Mouse (Mus musculus) left cerebral cortex, postnatal 25 days (tissue): Measurements from ENCODE around the gene Copb2. TPM values are rescaled to one million over a fixed set of nuclear protein-coding genes. Genes with fewer than 3 reads are reported as not detected.

Source experiments
- DNase-seq, 2 experiments: peaks; one replicate each; pipeline ENCODE4 v3.0.0; 2022; ENCODE audit warnings: low spot score in 2 of 2, mixed read lengths in 1 of 2
- intact Hi-C: fragments of 180-260 bp; cut with DNase I; formaldehyde crosslinking; loops from one replicate; pipeline ENCODE4 v1.15.1; 2025
- total RNA-seq, 2 experiments: library from RNA; stranded (reverse); gene quantifications; 2 replicates each; pipeline ENCODE4 v1.2.3; 2021

Copb2 gene
- total RNA-seq, 2 experiments from 2014 or later, result 86.0 to 86.2 TPM

- intact Hi-C loops, result no loop called here
- DNase-seq, result no peak
Observed at GRCm38 (mm10) chr9:98633287-98634162, 70.0 kb downstream of the Copb2 start.

Other genes with a start within 250 kb of the Copb2 start
- 1 to 10 TPM; 6.8 to 7.3 TPM for gene Rbp1, start 140.8 kb upstream of the Copb2 start, total RNA-seq
- gene Rbp2, start 77.6 kb upstream of the Copb2 start, total RNA-seq, result not detected
- gene Mrps22, start 37.9 kb downstream of the Copb2 start, total RNA-seq, result 10 to 100 TPM; 26.9 to 27.7 TPM